Mouse (Mus musculus): Measurements from ENCODE around the gene Psrc1. TPM values are rescaled to one million over a fixed set of nuclear protein-coding genes. Genes with fewer than 3 reads are reported as not detected.

Gene Psrc1
- polyA plus RNA-seq, 1 experiment from 2014 or later: 76.5 TPM

DNA sequence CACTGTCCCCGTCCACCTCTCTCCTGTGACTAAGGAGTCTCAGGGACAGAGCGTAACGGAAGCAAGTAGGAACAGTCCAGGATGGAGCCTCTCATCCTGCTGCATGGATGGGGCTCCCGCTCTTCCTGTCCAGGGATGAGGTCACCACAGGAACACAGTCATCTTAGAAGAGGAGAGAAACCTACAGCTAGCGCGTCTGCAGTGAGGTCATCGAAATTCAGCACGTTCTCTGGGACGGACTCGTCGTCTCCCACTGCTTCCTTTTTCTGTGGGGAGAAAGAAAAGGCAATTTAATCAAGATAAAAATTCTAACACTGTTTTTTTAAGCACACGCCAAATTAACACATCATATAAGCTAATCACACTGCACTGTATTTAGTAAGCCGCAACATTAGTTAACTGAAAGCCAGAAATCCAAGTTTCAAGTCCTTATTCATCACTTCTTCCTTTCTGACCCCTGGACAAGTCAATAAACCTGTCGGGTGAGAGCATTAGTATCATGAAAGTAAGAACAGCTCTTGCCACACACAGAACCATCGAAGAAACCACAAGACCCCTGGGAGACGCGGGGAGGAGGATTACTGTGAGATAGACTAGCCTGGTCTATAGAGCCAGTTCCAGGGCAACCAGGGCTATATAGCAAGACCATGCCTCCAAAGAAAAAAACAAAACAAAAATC lies 52.2 kb downstream of the Psrc1 start:
- H3K4me2 ChIP-seq: no peak overlapping the region
- no peaks in the 10 kb centered on the region for H3K27me3 ChIP-seq (ENCODE audit: insufficient read depth, low read length)
- H3K9me3 ChIP-seq (ENCODE audit: low read depth, low read length): no peaks in the 10 kb centered on the region
- no peak overlapping the region for H3K9ac ChIP-seq
- ATAC-seq (ENCODE audit: insufficient read depth) (peak; percentile 54; the same call in 1 of the 2 replicates), DNase-seq (peak; percentile 44)
- H3K27ac ChIP-seq (ENCODE audit: low read depth): no peak overlapping the region
- no peaks in the 10 kb centered on the region for H3K4me1 ChIP-seq (ENCODE audit: insufficient read depth)
- H3K4me3 ChIP-seq (ENCODE audit: low read depth, low read length): no peak overlapping the region
- TF ChIP-seq CTCF (IDR thresholded peaks at IDR 0.05; ENCODE audit: low read depth): no peak
- 87% methylated on average over 17 of the region's 17 CpGs for WGBS
- H3K36me3 ChIP-seq (ENCODE audit: insufficient read depth): peaks cover 62% of the 10 kb centered on the region

DNA sequence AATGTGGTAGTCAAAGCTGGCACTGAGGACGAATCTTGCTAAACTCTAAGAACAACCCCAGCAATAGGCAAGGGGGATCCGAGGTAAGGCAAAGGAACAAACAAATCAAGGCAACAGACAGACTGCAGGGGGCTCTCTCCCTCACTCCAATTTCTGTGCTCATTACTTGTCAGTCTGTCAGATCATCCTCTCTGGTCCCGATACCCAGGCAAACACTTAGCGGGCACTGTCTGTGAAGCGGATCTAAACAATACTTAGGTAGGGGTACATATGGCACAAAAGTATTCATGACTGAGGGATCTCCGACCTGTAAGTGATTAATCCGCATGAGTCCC lies 52.7 kb downstream of the Psrc1 start:
- ATAC-seq (ENCODE audit: insufficient read depth) (no peak), DNase-seq (no peak)
- H3K27ac ChIP-seq (ENCODE audit: low read depth): no peak overlapping the region
- WGBS: 82% methylated on average over 7 of the region's 7 CpGs
- H3K27me3 ChIP-seq (ENCODE audit: insufficient read depth, low read length): no peaks in the 10 kb centered on the region
- TF ChIP-seq CTCF (IDR thresholded peaks at IDR 0.05; ENCODE audit: low read depth): peak; percentile 14; the same call in 1 of the 2 replicates
- no peak overlapping the region for H3K4me3 ChIP-seq (ENCODE audit: low read depth, low read length)
- peaks cover 57% of the 10 kb centered on the region for H3K36me3 ChIP-seq (ENCODE audit: insufficient read depth)
- H3K4me1 ChIP-seq (ENCODE audit: insufficient read depth): no peaks in the 10 kb centered on the region
- no peak overlapping the region for H3K4me2 ChIP-seq
- no peaks in the 10 kb centered on the region for H3K9me3 ChIP-seq (ENCODE audit: low read depth, low read length)
- H3K9ac ChIP-seq: no peak overlapping the region

Other genes with a start within 250 kb of the Psrc1 start
- 172 and 178 TPM in 2 replicates for gene Gnai3, start 237.7 kb upstream of the Psrc1 start, polyA plus RNA-seq (2014; fragmentation: Nextera tagmentation; extraction: Ambion mirVana)
- 0.11 TPM in 1 of 2 replicates, not detected in the other for gene Gpr61, start 229.0 kb upstream of the Psrc1 start, polyA plus RNA-seq (2014; fragmentation: Nextera tagmentation; extraction: Ambion mirVana)
- gene Amigo1, start 197.5 kb upstream of the Psrc1 start, polyA plus RNA-seq (2014; fragmentation: Nextera tagmentation; extraction: Ambion mirVana): 2.1 TPM in 2 replicates
- 2.0 TPM in 2 replicates for gene Cyb561d1, start 182.6 kb upstream of the Psrc1 start, polyA plus RNA-seq (2014; fragmentation: Nextera tagmentation; extraction: Ambion mirVana)
- gene Atxn7l2, start 172.9 kb upstream of the Psrc1 start, polyA plus RNA-seq (2014; fragmentation: Nextera tagmentation; extraction: Ambion mirVana): 14.0 and 18.1 TPM in 2 replicates
- gene Sypl2, start 157.2 kb upstream of the Psrc1 start, polyA plus RNA-seq (2014; fragmentation: Nextera tagmentation; extraction: Ambion mirVana): 0.54 and 0.96 TPM in 2 replicates
- 320 and 323 TPM in 2 replicates for gene Psma5, start 126.9 kb upstream of the Psrc1 start, polyA plus RNA-seq (2014; fragmentation: Nextera tagmentation; extraction: Ambion mirVana)
- gene Sort1, start 99.8 kb upstream of the Psrc1 start, polyA plus RNA-seq (2014; fragmentation: Nextera tagmentation; extraction: Ambion mirVana): 32.7 and 33.2 TPM in 2 replicates
- gene Mybphl, start 18.9 kb upstream of the Psrc1 start, polyA plus RNA-seq (2014; fragmentation: Nextera tagmentation; extraction: Ambion mirVana): 0.75 and 4.7 TPM in 2 replicates
- 8.3 and 9.4 TPM in 2 replicates for gene Celsr2, start 31.7 kb downstream of the Psrc1 start, polyA plus RNA-seq (2014; fragmentation: Nextera tagmentation; extraction: Ambion mirVana)
- 118 and 119 TPM in 2 replicates for gene Sars, start 61.4 kb downstream of the Psrc1 start, polyA plus RNA-seq (2014; fragmentation: Nextera tagmentation; extraction: Ambion mirVana)
- gene 1700013F07Rik, start 150.3 kb downstream of the Psrc1 start, polyA plus RNA-seq (2014; fragmentation: Nextera tagmentation; extraction: Ambion mirVana): 0.28 and 0.68 TPM in 2 replicates
- gene 5330417C22Rik, start 152.7 kb downstream of the Psrc1 start, polyA plus RNA-seq (2014; fragmentation: Nextera tagmentation; extraction: Ambion mirVana): 9.0 and 13.3 TPM in 2 replicates
- 41.6 and 43.6 TPM in 2 replicates for gene Tmem167b, start 178.6 kb downstream of the Psrc1 start, polyA plus RNA-seq (2014; fragmentation: Nextera tagmentation; extraction: Ambion mirVana)
- 38.5 and 38.9 TPM in 2 replicates for gene Taf13, start 187.9 kb downstream of the Psrc1 start, polyA plus RNA-seq (2014; fragmentation: Nextera tagmentation; extraction: Ambion mirVana)
- gene Wdr47, start 207.4 kb downstream of the Psrc1 start, polyA plus RNA-seq (2014; fragmentation: Nextera tagmentation; extraction: Ambion mirVana): 9.2 and 10.7 TPM in 2 replicates